Mouse (Mus musculus) heart, embryonic 16.5 days (tissue): ENCODE measurements around the gene Usp33. TPM values are rescaled to one million over a fixed set of nuclear protein-coding genes. Genes with fewer than 3 reads are reported as not detected.
A peak's percentile ranks its signal among the peaks of the same experiment; 100 is the strongest.

Experiments
- ATAC-seq: fragments of 200-750 bp; cut with Nextera tagmentation; replicated peaks from 2 replicates; pipeline ENCODE4 v1.8.0; 2017; ENCODE audit warnings: moderate number of reproducible peaks; ENCODE audit not compliant: insufficient read depth, low FRiP score; ENCODE audit errors: extremely low read depth
- H3K27ac ChIP-seq: fragments of 300-500 bp; sonication (generic); 2 replicates; pipeline ENCODE4 v1.5.1; 2014; ENCODE audit warnings: mild to moderate bottlenecking, low read length, control low read depth, moderate library complexity
- H3K27me3 ChIP-seq: fragments of 300-500 bp; sonication (generic); 2 replicates; pipeline ENCODE4 v1.6.1; 2014; ENCODE audit warnings: low read length, mixed read lengths; ENCODE audit not compliant: control insufficient read depth, insufficient read depth
- H3K36me3 ChIP-seq: fragments of 300-500 bp; sonication (generic); 2 replicates; pipeline ENCODE4 v1.6.1; 2014; ENCODE audit not compliant: control insufficient read depth, insufficient read depth
- H3K4me1 ChIP-seq: fragments of 300-500 bp; sonication (generic); 2 replicates; pipeline ENCODE4 v1.6.1; 2014; ENCODE audit warnings: low read length, mixed read lengths; ENCODE audit not compliant: control insufficient read depth, insufficient read depth
- H3K4me2 ChIP-seq: fragments of 300-500 bp; sonication (generic); 2 replicates; pipeline ENCODE4 v1.6.1; 2014; ENCODE audit warnings: low read depth, mild to moderate bottlenecking, control low read depth, low read length
- H3K4me3 ChIP-seq: fragments of 300-500 bp; sonication (generic); 2 replicates; pipeline ENCODE4 v1.5.1; 2014; ENCODE audit warnings: mild to moderate bottlenecking, control low read depth, low read length
- H3K9ac ChIP-seq: fragments of 300-500 bp; sonication (generic); 2 replicates; pipeline ENCODE4 v1.6.1; 2014; ENCODE audit warnings: low read length, control low read depth
- H3K9me3 ChIP-seq: fragments of 300-500 bp; sonication (generic); replicated peaks from 2 replicates; pipeline ENCODE4 v1.6.1; 2016; ENCODE audit warnings: low read length; ENCODE audit not compliant: control insufficient read depth
- WGBS: fragments of 180-500 bp; shearing (Covaris S2); extraction: QIAGEN DNeasy Blood & Tissue Kit; methylation state at CpG from one replicate; pipeline ENCODE4 v1.1.7; 2014; 5-methylcytosine and 5-hydroxymethylcytosine counted together
- polyA plus RNA-seq: library from polyadenylated mRNA; unstranded; fragments of >200 nt; fragmentation: Nextera tagmentation; extraction: Ambion mirVana; gene quantifications from 2 replicates; pipeline ENCODE4 v1.2.1, GENCODE M21; 2015

The Usp33 gene
- polyA plus RNA-seq, 1 experiment from 2014 or later, result 29.3 TPM

DNA sequence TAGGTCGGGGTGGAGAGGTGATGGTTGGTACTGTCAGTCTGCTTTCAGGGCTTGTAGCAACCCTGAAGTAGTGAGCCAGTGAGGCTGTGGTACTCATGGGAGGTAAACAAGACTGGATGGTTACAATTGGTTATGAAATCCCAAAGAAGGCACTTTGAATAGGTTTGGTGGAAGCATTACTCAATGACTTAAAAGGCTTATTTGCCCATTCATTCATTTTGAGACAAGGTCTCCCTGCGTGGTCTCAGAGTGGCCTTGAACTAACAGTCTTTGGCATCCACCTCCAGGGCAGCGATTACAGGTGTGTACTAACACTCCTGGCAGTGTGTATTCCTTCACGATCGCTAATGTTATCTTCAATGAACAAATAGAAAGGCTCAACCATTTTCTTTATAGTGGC is 4.7 kb downstream of the Usp33 start:
- H3K4me3 ChIP-seq, result no peak overlapping the region
- peaks cover 17% of the 10 kb centered on the region for H3K4me1 ChIP-seq
- H3K4me2 ChIP-seq, result no peak overlapping the region
- no peaks in the 10 kb centered on the region for H3K9me3 ChIP-seq
- H3K36me3 ChIP-seq, result no peaks in the 10 kb centered on the region
- no peak overlapping the region for H3K9ac ChIP-seq
- no peak overlapping the region for H3K27ac ChIP-seq
- 82% methylated on average over 5 of the region's 5 CpGs for WGBS
- no peaks in the 10 kb centered on the region for H3K27me3 ChIP-seq
- no peak for ATAC-seq

DNA sequence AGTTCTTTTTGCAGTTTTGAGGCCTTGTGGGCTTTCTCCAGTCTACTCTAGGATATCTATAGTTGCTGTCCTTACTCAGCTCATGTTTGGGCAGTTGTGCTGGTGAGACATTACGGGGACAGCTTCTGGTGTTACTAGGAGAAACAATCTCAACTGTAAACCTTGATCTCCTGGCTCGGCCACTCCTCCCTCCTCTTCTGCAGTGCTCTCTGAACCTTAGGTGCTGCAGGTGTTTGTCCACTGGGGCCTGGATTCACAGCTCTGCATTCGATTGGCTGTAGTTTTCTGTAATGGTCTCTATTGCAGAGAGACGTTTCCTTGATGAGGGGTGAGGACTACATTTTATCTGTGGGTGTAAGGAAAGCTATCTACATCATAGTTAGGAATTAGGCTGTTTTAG is 6.0 kb downstream of the Usp33 start:
- Histone ChIP-seq H3K4me2 (no peak overlapping the region), H3K27me3 (no peaks in the 10 kb centered on the region), H3K36me3 (no peaks in the 10 kb centered on the region), H3K9me3 (no peaks in the 10 kb centered on the region), H3K4me3 (no peak overlapping the region), H3K27ac (no peak overlapping the region), H3K9ac (no peak overlapping the region), H3K4me1 (peaks cover 14% of the 10 kb centered on the region)
- 75% methylated on average over 4 of the region's 4 CpGs for WGBS
- no peak for ATAC-seq

DNA sequence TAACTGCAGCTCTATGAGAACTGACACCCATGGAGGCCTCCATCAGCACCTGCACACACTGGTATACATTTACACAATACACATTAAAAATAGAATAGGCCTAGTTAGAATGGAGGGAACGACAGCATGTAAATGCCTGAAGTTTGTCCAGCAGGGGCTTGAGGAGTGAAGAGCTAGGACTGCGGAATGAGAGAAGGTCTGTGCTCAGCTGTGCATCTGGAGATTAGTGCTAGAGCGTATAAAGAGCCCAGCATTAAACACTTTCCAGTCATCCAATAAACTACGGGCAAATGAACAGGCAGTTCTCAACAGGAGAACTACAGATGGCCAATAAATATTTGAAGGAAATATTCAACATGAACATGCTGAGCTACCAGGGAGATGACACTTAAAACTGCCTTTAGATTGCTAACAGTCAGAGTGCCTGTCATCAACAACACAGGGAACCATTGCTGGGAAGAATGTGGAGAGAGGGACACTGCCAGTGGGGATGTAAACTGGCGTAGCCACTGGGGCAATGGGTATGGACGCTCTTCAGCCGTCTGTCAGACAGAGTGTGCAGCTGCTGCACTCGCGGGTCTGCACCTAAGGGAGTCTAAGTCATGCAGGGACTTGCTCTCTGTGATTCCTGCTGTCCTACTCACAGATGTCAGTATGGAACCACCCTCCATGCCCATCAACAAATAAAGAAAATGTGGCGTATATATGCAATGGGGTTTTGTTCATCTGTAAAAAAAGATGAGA is 7.3 kb downstream of the Usp33 start:
- Histone ChIP-seq H3K36me3 (0 out of 2 replicates have a peak, but pooled peaks cover 2% of the 10 kb centered on the region), H3K4me1 (0 out of 2 replicates have a peak, but pooled peaks cover 8% of the 10 kb centered on the region), H3K4me3 (no peak overlapping the region), H3K27me3 (no peaks in the 10 kb centered on the region), H3K4me2 (no peak overlapping the region), H3K9me3 (no peaks in the 10 kb centered on the region), H3K9ac (no peak overlapping the region), H3K27ac (no peak overlapping the region)
- WGBS, result 72% methylated on average over 10 of the region's 10 CpGs
- ATAC-seq, result 0 out of 2 replicates have a peak, but pooled peaks have one; percentile 19

DNA sequence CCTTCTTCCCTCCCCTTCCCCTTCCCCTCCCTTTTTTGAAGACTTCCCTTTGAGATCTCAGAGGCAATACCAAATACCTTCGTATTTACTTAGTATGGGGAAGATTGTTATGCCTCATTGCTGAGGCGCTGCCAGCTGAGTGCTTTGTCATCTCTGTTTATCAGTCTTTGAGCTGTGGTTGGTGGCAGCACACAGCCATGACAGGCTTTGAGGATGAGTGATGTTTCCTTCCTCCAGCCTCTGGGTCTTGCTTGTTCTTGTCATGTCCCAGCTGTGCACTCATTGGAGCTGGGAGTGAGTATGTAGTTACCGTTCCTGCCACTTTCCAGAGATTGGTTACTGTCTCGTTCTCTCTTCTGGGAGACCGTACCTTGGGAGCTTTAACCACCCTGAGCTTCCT is 9.1 kb downstream of the Usp33 start:
- no peak overlapping the region for H3K4me3 ChIP-seq
- no peaks in the 10 kb centered on the region for H3K9me3 ChIP-seq
- peaks cover 8% of the 10 kb centered on the region; the same call in 1 of the 2 replicates for H3K36me3 ChIP-seq
- no peak overlapping the region for H3K27ac ChIP-seq
- 42% methylated on average over 5 of the region's 5 CpGs for WGBS
- ATAC-seq, result peak; percentile 45; the same call in 1 of the 2 replicates
- H3K27me3 ChIP-seq, result no peaks in the 10 kb centered on the region
- 0 out of 2 replicates have a peak, but pooled peaks cover 2% of the 10 kb centered on the region for H3K4me1 ChIP-seq
- no peak overlapping the region for H3K4me2 ChIP-seq
- no peak overlapping the region for H3K9ac ChIP-seq

DNA sequence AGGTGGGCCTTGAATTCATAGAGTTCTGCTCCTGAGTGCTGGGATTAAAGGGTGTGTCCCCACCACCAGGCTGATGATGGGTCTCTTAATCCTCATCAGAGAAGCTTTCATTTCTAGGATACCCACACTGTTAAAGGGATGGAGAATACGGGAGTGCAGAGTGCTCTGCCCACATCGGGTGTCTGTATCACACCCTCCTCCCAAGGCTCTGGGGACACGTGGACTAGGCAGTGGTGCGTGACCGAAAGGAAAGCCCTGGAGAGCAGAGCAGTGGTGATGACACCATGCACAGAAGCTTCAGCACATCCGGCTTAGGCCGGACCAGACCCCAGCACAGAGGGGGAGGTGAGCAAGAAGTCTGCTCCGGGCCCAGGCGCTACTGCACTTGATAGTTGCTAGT is 10.5 kb downstream of the Usp33 start:
- Histone ChIP-seq H3K4me3 (no peak overlapping the region), H3K27ac (no peak overlapping the region), H3K27me3 (no peaks in the 10 kb centered on the region), H3K4me1 (0 out of 2 replicates have a peak, but pooled peaks cover 2% of the 10 kb centered on the region), H3K9ac (no peak overlapping the region), H3K9me3 (no peaks in the 10 kb centered on the region), H3K36me3 (peaks cover 16% of the 10 kb centered on the region), H3K4me2 (no peak overlapping the region)
- WGBS, result 86% methylated on average over 9 of the region's 9 CpGs
- ATAC-seq, result no peak

DNA sequence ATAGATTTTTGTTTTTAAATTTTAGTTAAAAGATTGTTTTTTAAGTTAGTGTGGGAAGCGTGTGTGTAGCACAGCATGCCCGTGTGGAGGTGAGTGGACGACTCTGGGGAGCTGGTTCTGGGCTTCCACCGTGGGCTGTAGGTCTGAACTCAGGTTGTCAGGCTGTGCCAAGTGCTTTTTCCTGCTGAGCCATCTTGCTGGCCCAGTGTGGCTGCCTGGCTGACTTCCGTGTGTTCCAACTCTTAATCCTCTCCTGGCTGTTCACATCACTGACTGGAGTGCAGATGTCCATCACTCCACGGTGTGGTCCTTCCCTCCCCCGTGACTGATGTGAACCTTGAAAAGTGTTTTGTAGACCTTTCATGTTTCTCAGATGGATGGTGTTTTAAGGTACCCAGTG is 12.9 kb downstream of the Usp33 start:
- Histone ChIP-seq H3K4me1 (0 out of 2 replicates have a peak, but pooled peaks cover 2% of the 10 kb centered on the region), H3K9me3 (no peaks in the 10 kb centered on the region), H3K4me3 (no peak overlapping the region), H3K36me3 (peaks cover 36% of the 10 kb centered on the region), H3K27me3 (no peaks in the 10 kb centered on the region), H3K27ac (no peak overlapping the region), H3K9ac (no peak overlapping the region), H3K4me2 (no peak overlapping the region)
- WGBS, result 84% methylated on average over 7 of the region's 7 CpGs
- ATAC-seq, result no peak

DNA sequence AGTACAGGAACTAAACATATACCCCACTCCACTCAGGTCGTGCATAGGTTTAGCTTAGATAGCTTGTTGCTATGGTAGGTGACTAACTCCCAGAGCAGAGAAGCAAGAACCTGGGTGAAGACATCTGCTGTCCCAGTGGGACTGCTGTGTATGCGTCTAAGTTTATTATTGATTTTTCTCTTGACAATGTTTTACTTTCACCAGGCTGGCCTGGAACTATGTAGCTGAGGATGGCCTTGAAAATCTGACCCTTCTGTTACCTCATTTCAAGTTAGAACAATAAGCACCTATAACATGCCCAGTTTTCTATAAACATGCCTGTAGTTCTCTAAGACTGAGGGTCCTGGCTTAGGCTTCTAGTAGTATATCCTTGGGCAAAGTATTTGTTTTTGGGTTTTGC is 17.9 kb downstream of the Usp33 start:
- Histone ChIP-seq H3K4me3 (no peak overlapping the region), H3K4me1 (no peaks in the 10 kb centered on the region), H3K9me3 (no peaks in the 10 kb centered on the region), H3K27ac (no peak overlapping the region), H3K9ac (no peak overlapping the region), H3K4me2 (no peak overlapping the region), H3K36me3 (peaks cover 61% of the 10 kb centered on the region), H3K27me3 (no peaks in the 10 kb centered on the region)
- 89% methylated on average over 2 of the region's 2 CpGs for WGBS
- ATAC-seq, result no peak

DNA sequence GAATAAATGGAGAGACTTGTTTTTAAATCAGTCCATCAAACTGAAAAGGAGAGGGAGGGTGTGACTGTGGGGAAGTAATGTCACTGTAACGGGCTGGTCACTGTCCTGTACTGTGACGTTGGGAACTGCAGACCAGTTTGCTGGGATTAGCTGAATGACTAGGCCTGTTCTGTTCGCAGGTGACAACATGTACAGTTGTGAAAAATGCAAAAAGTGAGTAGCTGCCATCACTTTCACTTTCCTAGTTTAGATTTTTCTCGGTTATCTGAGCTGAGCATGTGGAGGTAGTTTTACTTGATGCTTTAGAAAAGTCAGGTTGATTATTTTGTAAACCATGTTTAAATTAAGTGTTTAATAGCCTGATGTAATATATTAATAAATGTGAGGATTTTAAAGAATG is 29.8 kb downstream of the Usp33 start:
- Histone ChIP-seq H3K27me3 (no peaks in the 10 kb centered on the region), H3K27ac (no peak overlapping the region), H3K4me2 (no peak overlapping the region), H3K4me3 (no peak overlapping the region), H3K4me1 (no peaks in the 10 kb centered on the region), H3K9ac (no peak overlapping the region), H3K9me3 (no peaks in the 10 kb centered on the region), H3K36me3 (peaks cover 41% of the 10 kb centered on the region)
- no peak for ATAC-seq
- WGBS, result 82% methylated on average over 4 of the region's 4 CpGs

DNA sequence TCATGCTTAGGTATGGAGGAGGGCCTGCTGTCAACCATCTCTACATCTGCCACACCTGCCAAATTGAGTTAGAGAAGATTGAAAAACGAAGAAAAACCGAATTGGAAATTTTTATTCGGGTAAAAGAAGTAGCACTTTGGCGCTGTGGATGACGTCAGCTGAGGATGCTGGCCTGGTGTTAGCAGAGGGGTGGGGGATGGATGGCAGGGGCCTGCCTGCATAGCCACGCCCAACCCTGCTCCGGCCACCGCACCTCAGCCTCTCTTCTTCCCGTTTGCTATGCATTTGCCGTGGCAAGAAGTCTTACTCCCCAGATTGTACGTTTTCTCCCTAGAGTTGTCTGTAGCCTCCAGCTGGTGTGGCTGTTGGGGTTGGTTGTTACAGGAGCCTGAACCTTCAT is 37.8 kb downstream of the Usp33 start:
- no peaks in the 10 kb centered on the region for H3K9me3 ChIP-seq
- no peak for ATAC-seq
- no peak overlapping the region for H3K4me2 ChIP-seq
- WGBS, result 77% methylated on average over 11 of the region's 11 CpGs
- no peaks in the 10 kb centered on the region for H3K4me1 ChIP-seq
- H3K27ac ChIP-seq, result no peak overlapping the region
- H3K4me3 ChIP-seq, result no peak overlapping the region
- H3K9ac ChIP-seq, result no peak overlapping the region
- peaks cover 38% of the 10 kb centered on the region for H3K36me3 ChIP-seq
- no peaks in the 10 kb centered on the region for H3K27me3 ChIP-seq
